Mouse (Mus musculus) limb, embryonic 11.5 days (tissue): Measurements from ENCODE around the gene Erp29. TPM values are rescaled to one million over a fixed set of nuclear protein-coding genes. Genes with fewer than 3 reads are reported as not detected.

Experiments
- ATAC-seq: fragments of 200-750 bp; cut with Nextera tagmentation; 2 replicates; pipeline ENCODE4 v1.8.0; 2017; ENCODE audit warnings: low read depth; ENCODE audit not compliant: insufficient number of reproducible peaks, low FRiP score, low TSS enrichment
- DNase-seq: peaks from one replicate; pipeline ENCODE4 v3.0.0-alpha.2; 2015; ENCODE audit warnings: low spot score
- H3K27ac ChIP-seq: fragments of 300-500 bp; sonication (generic); replicated peaks from 2 replicates; pipeline ENCODE4 v1.5.1; 2014; ENCODE audit warnings: low read depth, mild to moderate bottlenecking, low read length
- H3K27me3 ChIP-seq: fragments of 300-500 bp; sonication (generic); 2 replicates; pipeline ENCODE4 v1.6.1; 2014; ENCODE audit warnings: mild to moderate bottlenecking, low read length, mixed read lengths; ENCODE audit not compliant: control insufficient read depth, insufficient read depth
- H3K36me3 ChIP-seq: fragments of 300-500 bp; sonication (generic); 2 replicates; pipeline ENCODE4 v1.6.1; 2014; ENCODE audit warnings: mild to moderate bottlenecking, low read length, moderate library complexity, mixed read lengths; ENCODE audit not compliant: control insufficient read depth, insufficient read depth
- H3K4me1 ChIP-seq: fragments of 300-500 bp; sonication (generic); 2 replicates; pipeline ENCODE4 v1.6.1; 2014; ENCODE audit warnings: low read length, mixed read lengths; ENCODE audit not compliant: control insufficient read depth, insufficient read depth
- H3K4me2 ChIP-seq: fragments of 300-500 bp; sonication (generic); 2 replicates; pipeline ENCODE4 v1.6.1; 2014; ENCODE audit warnings: low read depth, mild to moderate bottlenecking, moderate library complexity; ENCODE audit not compliant: severe bottlenecking
- H3K4me3 ChIP-seq: fragments of 300-500 bp; sonication (generic); 2 replicates; pipeline ENCODE4 v1.5.1; 2014; ENCODE audit warnings: low read depth, low read length
- H3K9ac ChIP-seq: fragments of 300-500 bp; sonication (generic); 2 replicates; pipeline ENCODE4 v1.6.1; 2014; ENCODE audit warnings: mild to moderate bottlenecking, low read length
- H3K9me3 ChIP-seq: fragments of 300-500 bp; sonication (generic); 2 replicates; pipeline ENCODE4 v1.6.1; 2016; ENCODE audit warnings: low read length; ENCODE audit not compliant: control insufficient read depth
- WGBS: fragments of 180-500 bp; shearing (Covaris S2); extraction: QIAGEN DNeasy Blood & Tissue Kit; methylation state at CpG from one replicate; pipeline ENCODE4 v1.1.7; 2014; 5-methylcytosine and 5-hydroxymethylcytosine counted together
- polyA plus RNA-seq: library from polyadenylated mRNA; unstranded; fragments of >200 nt; fragmentation: Nextera tagmentation; extraction: Ambion mirVana; gene quantifications from 2 replicates; pipeline ENCODE4 v1.2.1, GENCODE M21; 2014

Erp29 gene
- polyA plus RNA-seq, 1 experiment from 2014 or later, result 100 TPM

GRCm38 (mm10) chr5:121384757-121385460 is 67.4 kb downstream of the Erp29 start:
- 1% methylated on average over 44 of the region's 47 CpGs for WGBS
- no peaks in the 10 kb centered on the region for H3K27me3 ChIP-seq
- no peaks in the 10 kb centered on the region for H3K4me1 ChIP-seq
- ATAC-seq (peak; percentile 52), DNase-seq (peak; percentile 72)
- peaks cover 7% of the 10 kb centered on the region; the same call in 1 of the 2 replicates for H3K36me3 ChIP-seq
- H3K27ac ChIP-seq, result 0 out of 2 replicates have a peak overlapping the region, but pooled peaks have one; percentile 42
- H3K9ac ChIP-seq, result peak overlapping the region; percentile 79
- H3K4me2 ChIP-seq, result peak overlapping the region; percentile 89
- no peaks in the 10 kb centered on the region; the same call in 1 of the 2 replicates for H3K9me3 ChIP-seq
- H3K4me3 ChIP-seq, result peak overlapping the region; percentile 76

DNA sequence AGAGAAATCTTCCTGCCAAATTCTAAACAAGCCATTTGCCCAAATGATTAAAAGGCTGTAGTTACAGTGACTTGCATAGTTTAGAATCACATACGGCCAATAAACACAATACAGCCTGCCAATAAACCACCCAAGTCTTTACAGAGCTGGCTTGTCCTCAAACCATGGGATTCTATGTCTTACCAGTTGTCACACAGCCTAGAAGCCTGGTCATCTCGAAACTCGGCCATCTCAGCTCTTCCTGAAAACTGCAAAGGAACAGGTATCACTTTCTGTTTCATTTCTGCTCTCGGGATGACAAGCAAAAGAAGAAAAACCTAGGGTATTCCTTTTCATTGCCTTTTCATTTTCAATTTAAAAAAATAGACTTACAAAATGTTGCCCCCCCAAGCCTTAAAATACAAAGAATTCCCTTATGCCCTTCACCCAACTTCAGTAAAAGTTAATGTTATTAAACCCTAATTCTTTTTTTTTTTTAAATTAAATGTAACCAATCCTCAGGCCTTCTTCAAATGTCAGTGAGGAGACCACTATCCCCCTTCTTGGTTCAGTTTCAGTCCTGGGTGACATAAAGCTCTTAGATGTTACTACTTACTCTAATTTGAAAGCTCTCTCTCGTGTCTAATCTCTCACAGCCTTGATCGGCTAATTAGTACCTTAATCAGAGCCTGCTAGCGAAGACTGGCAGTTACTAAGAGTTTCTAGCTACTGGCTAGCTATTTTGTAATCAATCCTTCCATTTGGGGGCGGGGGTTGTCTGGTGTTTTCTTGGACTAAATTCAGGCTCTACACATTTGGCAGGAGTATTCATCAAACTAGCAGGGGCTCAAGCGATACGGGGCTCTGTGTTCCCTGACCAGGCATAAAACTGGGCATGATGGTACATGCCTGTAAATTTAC is 68.2 kb downstream of the Erp29 start:
- DNase-seq (no peak), ATAC-seq (no peak)
- Histone ChIP-seq H3K27ac (no peak overlapping the region), H3K4me3 (peak overlapping the region; percentile 76; the same call in 1 of the 2 replicates), H3K9me3 (no peaks in the 10 kb centered on the region; the same call in 1 of the 2 replicates), H3K4me2 (peak overlapping the region; percentile 89; the same call in 1 of the 2 replicates), H3K4me1 (no peaks in the 10 kb centered on the region), H3K36me3 (peaks cover 7% of the 10 kb centered on the region; the same call in 1 of the 2 replicates), H3K9ac (no peak overlapping the region), H3K27me3 (no peaks in the 10 kb centered on the region)
- 52% methylated on average over 10 of the region's 10 CpGs for WGBS

GRCm38 (mm10) chr5:121380692-121381091 is 71.6 kb downstream of the Erp29 start:
- Histone ChIP-seq H3K27me3 (no peaks in the 10 kb centered on the region), H3K4me1 (no peaks in the 10 kb centered on the region), H3K4me2 (no peak overlapping the region), H3K4me3 (no peak overlapping the region), H3K9me3 (no peaks in the 10 kb centered on the region; the same call in 1 of the 2 replicates), H3K27ac (no peak overlapping the region), H3K9ac (no peak overlapping the region), H3K36me3 (peaks cover 18% of the 10 kb centered on the region; the same call in 1 of the 2 replicates)
- WGBS, result 94% methylated on average over 2 of the region's 2 CpGs
- ATAC-seq (no peak), DNase-seq (peak; percentile 40)

GRCm38 (mm10) chr5:121378678-121379256 is 73.5 kb downstream of the Erp29 start:
- Histone ChIP-seq H3K4me1 (no peaks in the 10 kb centered on the region), H3K4me3 (no peak overlapping the region), H3K27me3 (no peaks in the 10 kb centered on the region), H3K9ac (no peak overlapping the region), H3K27ac (no peak overlapping the region), H3K4me2 (no peak overlapping the region), H3K9me3 (no peaks in the 10 kb centered on the region; the same call in 1 of the 2 replicates), H3K36me3 (peaks cover 28% of the 10 kb centered on the region; the same call in 1 of the 2 replicates)
- 94% methylated on average over 13 of the region's 13 CpGs for WGBS
- ATAC-seq (no peak), DNase-seq (no peak)

Other genes with a start within 250 kb of the Erp29 start
- gene Rpl6, start 248.0 kb downstream of the Erp29 start, polyA plus RNA-seq, result 801 and 821 TPM in 2 replicates
- 6.5 and 6.6 TPM in 2 replicates for gene Hectd4, start 232.3 kb downstream of the Erp29 start, polyA plus RNA-seq
- gene Trafd1, start 66.9 kb downstream of the Erp29 start, polyA plus RNA-seq, result 59.7 and 66.6 TPM in 2 replicates
- 42.6 and 47.0 TPM in 2 replicates for gene Naa25, start 54.6 kb downstream of the Erp29 start, polyA plus RNA-seq
- 0.99 and 1.1 TPM in 2 replicates for gene Tmem116, start 613 bp downstream of the Erp29 start, polyA plus RNA-seq
- not detected in 2 replicates for gene Adam1b, start 50.9 kb upstream of the Erp29 start, polyA plus RNA-seq
- 2.2 and 2.3 TPM in 2 replicates for gene Adam1a, start 93.0 kb upstream of the Erp29 start, polyA plus RNA-seq
- not detected in 2 replicates for gene Gm42878, start 93.0 kb upstream of the Erp29 start, polyA plus RNA-seq
- 54.5 and 57.9 TPM in 2 replicates for gene Mapkapk5, start 93.4 kb upstream of the Erp29 start, polyA plus RNA-seq
- 80.1 and 111 TPM in 2 replicates for gene Aldh2, start 141.3 kb upstream of the Erp29 start, polyA plus RNA-seq
- 2.5 and 3.0 TPM in 2 replicates for gene Acad12, start 166.4 kb upstream of the Erp29 start, polyA plus RNA-seq
- gene Acad10, start 208.0 kb upstream of the Erp29 start, polyA plus RNA-seq, result 1.3 and 1.7 TPM in 2 replicates
- 37.1 and 42.7 TPM in 2 replicates for gene Brap, start 208.1 kb upstream of the Erp29 start, polyA plus RNA-seq